Mouse (Mus musculus) cerebellum, adult (tissue): ENCODE data around the gene Serpinb3c.
"Not testable (repeated sequence)": the region's sequence is repeated elsewhere in the genome, so short reads cannot be mapped to it uniquely, and the experiment has no call there.

Experiments
- ATAC-seq: cut with Nextera tagmentation; 2 replicates; pipeline ENCODE4 v1.9.2; 2017; ENCODE audit warnings: mild to moderate bottlenecking, moderate library complexity, mixed read lengths; ENCODE audit not compliant: insufficient number of reproducible peaks, low FRiP score, low TSS enrichment

Serpinb3c gene

GRCm38 (mm10) chr1:107278261-107278660, at the start of gene Serpinb3c, which contains the start of gene Serpinb3b:
TSS of gene Serpinb3c (minus strand) at chr1:107278371.
TSS of gene Serpinb3b (minus strand) at chr1:107278361.
- ATAC-seq = not testable (repeated sequence)

GRCm38 (mm10) chr1:107243170-107243569, 35.0 kb downstream of the Serpinb3c start:
- ATAC-seq = peak; percentile 49
